Mouse (Mus musculus) forebrain, embryonic 15.5 days (tissue): ENCODE measurements at regions not wholly inside any gene's neighbourhood (a gene's known extent, or its start where the extent isn't known, plus 50 kb on each side); places are given as distances from the start of the nearest gene placed in this dataset.

Source experiments
- ATAC-seq: fragments of 200-750 bp; cut with Nextera tagmentation; replicated peaks from 2 replicates; pipeline ENCODE4 v1.8.0; 2017; ENCODE audit warnings: mild to moderate bottlenecking, moderate TSS enrichment, moderate library complexity
- H3K27ac ChIP-seq: fragments of 300-500 bp; sonication (generic); replicated peaks from 2 replicates; pipeline ENCODE4 v1.5.1; 2015; ENCODE audit warnings: mild to moderate bottlenecking, inconsistent platforms
- H3K27me3 ChIP-seq: fragments of 300-500 bp; sonication (generic); 2 replicates; pipeline ENCODE4 v1.6.1; 2015; ENCODE audit warnings: inconsistent platforms
- H3K36me3 ChIP-seq: fragments of 300-500 bp; sonication (generic); 2 replicates; pipeline ENCODE4 v1.6.1; 2015; ENCODE audit warnings: mild to moderate bottlenecking, inconsistent platforms
- H3K4me1 ChIP-seq: fragments of 300-500 bp; sonication (generic); 2 replicates; pipeline ENCODE4 v1.6.1; 2015; ENCODE audit warnings: inconsistent platforms
- H3K4me2 ChIP-seq: fragments of 300-500 bp; sonication (generic); replicated peaks from 2 replicates; pipeline ENCODE4 v1.6.1; 2015; ENCODE audit warnings: mild to moderate bottlenecking, inconsistent platforms
- H3K4me3 ChIP-seq: fragments of 300-500 bp; sonication (generic); 2 replicates; pipeline ENCODE4 v1.5.1; 2015; ENCODE audit warnings: mild to moderate bottlenecking, inconsistent platforms
- H3K9ac ChIP-seq: fragments of 300-500 bp; sonication (generic); replicated peaks from 2 replicates; pipeline ENCODE4 v1.6.1; 2015; ENCODE audit warnings: mild to moderate bottlenecking, inconsistent platforms
- H3K9me3 ChIP-seq: fragments of 300-500 bp; sonication (generic); 2 replicates; pipeline ENCODE4 v1.6.1; 2016; ENCODE audit warnings: inconsistent platforms
- WGBS: fragments of 180-500 bp; shearing (Covaris S2); methylation state at CpG from one replicate; pipeline ENCODE4 v1.1.7; 2015; ENCODE audit warnings: mixed read lengths; 5-methylcytosine and 5-hydroxymethylcytosine counted together

GRCm38 (mm10) chr2:54154501-54155183 lies 69.3 kb upstream of the Rprm start:
- Histone ChIP-seq H3K36me3 (no peaks in the 10 kb centered on the region), H3K4me3 (no peak overlapping the region), H3K27me3 (no peaks in the 10 kb centered on the region), H3K4me1 (no peaks in the 10 kb centered on the region), H3K27ac (no peak overlapping the region), H3K9me3 (no peaks in the 10 kb centered on the region), H3K4me2 (no peak overlapping the region), H3K9ac (no peak overlapping the region)
- WGBS: 80% methylated on average over 4 of the region's 4 CpGs
- no peak for ATAC-seq

GRCm38 (mm10) chr2:54158689-54159630 lies 73.6 kb upstream of the Rprm start:
- H3K4me3 ChIP-seq: no peak overlapping the region
- no peaks in the 10 kb centered on the region for H3K9me3 ChIP-seq
- no peak overlapping the region for H3K9ac ChIP-seq
- no peak overlapping the region for H3K4me2 ChIP-seq
- no peaks in the 10 kb centered on the region for H3K27me3 ChIP-seq
- H3K4me1 ChIP-seq: no peaks in the 10 kb centered on the region
- no peak for ATAC-seq
- 34% methylated on average over 8 of the region's 8 CpGs for WGBS
- no peak overlapping the region for H3K27ac ChIP-seq
- H3K36me3 ChIP-seq: no peaks in the 10 kb centered on the region

GRCm38 (mm10) chr2:54177549-54177948 lies 92.2 kb upstream of the Rprm start:
- Histone ChIP-seq H3K4me3 (no peak overlapping the region), H3K4me1 (no peaks in the 10 kb centered on the region), H3K4me2 (no peak overlapping the region), H3K9ac (no peak overlapping the region), H3K27ac (no peak overlapping the region), H3K36me3 (no peaks in the 10 kb centered on the region), H3K9me3 (no peaks in the 10 kb centered on the region), H3K27me3 (no peaks in the 10 kb centered on the region)
- no peak for ATAC-seq
- 85% methylated on average over 2 of the region's 2 CpGs for WGBS

GRCm38 (mm10) chr2:54190828-54191227 lies 105.5 kb upstream of the Rprm start:
- ATAC-seq: no peak
- no peak overlapping the region for H3K4me3 ChIP-seq
- WGBS: 89% methylated on average over 4 of the region's 4 CpGs

GRCm38 (mm10) chr2:54198343-54198742 lies 113.0 kb upstream of the Rprm start:
- Histone ChIP-seq H3K4me1 (no peaks in the 10 kb centered on the region), H3K27me3 (no peaks in the 10 kb centered on the region), H3K9ac (no peak overlapping the region), H3K27ac (no peak overlapping the region), H3K9me3 (no peaks in the 10 kb centered on the region), H3K4me2 (no peak overlapping the region), H3K4me3 (no peak overlapping the region), H3K36me3 (no peaks in the 10 kb centered on the region)
- ATAC-seq: no peak

More at GRCm38 (mm10) chr2:54190828-54191227, 105.5 kb upstream of the Rprm start:
- Histone ChIP-seq H3K36me3 (no peaks in the 10 kb centered on the region), H3K27ac (no peak overlapping the region), H3K9ac (no peak overlapping the region), H3K9me3 (no peaks in the 10 kb centered on the region), H3K4me1 (no peaks in the 10 kb centered on the region), H3K4me2 (no peak overlapping the region), H3K27me3 (no peaks in the 10 kb centered on the region)

- no peak overlapping the region for H3K4me3 ChIP-seq
- 76% methylated on average over 3 of the region's 3 CpGs for WGBS
- H3K27me3 ChIP-seq: no peaks in the 10 kb centered on the region
- no peak overlapping the region for H3K9ac ChIP-seq
- no peaks in the 10 kb centered on the region for H3K36me3 ChIP-seq
- no peaks in the 10 kb centered on the region for H3K4me1 ChIP-seq
- ATAC-seq: no peak
- no peak overlapping the region for H3K4me2 ChIP-seq
- H3K9me3 ChIP-seq: no peaks in the 10 kb centered on the region
- H3K27ac ChIP-seq: no peak overlapping the region
These were observed 130.2 kb upstream of the Rprm start for GRCm38 (mm10) chr2:54215597-54215996.

- H3K27ac ChIP-seq: no peak overlapping the region
- H3K9ac ChIP-seq: no peak overlapping the region
- H3K9me3 ChIP-seq: no peaks in the 10 kb centered on the region
- no peaks in the 10 kb centered on the region for H3K36me3 ChIP-seq
- H3K27me3 ChIP-seq: no peaks in the 10 kb centered on the region
- H3K4me3 ChIP-seq: no peak overlapping the region
- no peak overlapping the region for H3K4me2 ChIP-seq
- no peaks in the 10 kb centered on the region for H3K4me1 ChIP-seq
- ATAC-seq: no peak
These were observed 143.3 kb upstream of the Rprm start for GRCm38 (mm10) chr2:54228613-54229012.

GRCm38 (mm10) chr2:54229016-54229415 lies 143.7 kb upstream of the Rprm start:
- no peak overlapping the region for H3K4me2 ChIP-seq
- H3K27me3 ChIP-seq: no peaks in the 10 kb centered on the region
- ATAC-seq: no peak
- 81% methylated on average over 1 of the region's 1 CpGs for WGBS
- H3K4me3 ChIP-seq: no peak overlapping the region
- no peaks in the 10 kb centered on the region for H3K9me3 ChIP-seq
- H3K9ac ChIP-seq: no peak overlapping the region
- H3K27ac ChIP-seq: no peak overlapping the region
- H3K36me3 ChIP-seq: no peaks in the 10 kb centered on the region
- no peaks in the 10 kb centered on the region for H3K4me1 ChIP-seq

- Histone ChIP-seq H3K4me3 (no peak overlapping the region), H3K36me3 (no peaks in the 10 kb centered on the region), H3K27ac (no peak overlapping the region), H3K9ac (no peak overlapping the region), H3K4me2 (no peak overlapping the region), H3K9me3 (no peaks in the 10 kb centered on the region), H3K27me3 (no peaks in the 10 kb centered on the region), H3K4me1 (no peaks in the 10 kb centered on the region)
- WGBS: 69% methylated on average over 1 of the region's 1 CpGs
- no peak for ATAC-seq
These were observed 151.4 kb upstream of the Rprm start for GRCm38 (mm10) chr2:54236760-54237159.

GRCm38 (mm10) chr2:54237192-54237591 lies 151.8 kb upstream of the Rprm start:
- Histone ChIP-seq H3K4me2 (no peak overlapping the region), H3K36me3 (no peaks in the 10 kb centered on the region), H3K9me3 (no peaks in the 10 kb centered on the region), H3K4me3 (no peak overlapping the region), H3K9ac (no peak overlapping the region), H3K27me3 (no peaks in the 10 kb centered on the region), H3K27ac (no peak overlapping the region), H3K4me1 (no peaks in the 10 kb centered on the region)
- WGBS: 80% methylated on average over 1 of the region's 1 CpGs
- ATAC-seq: no peak

- no peaks in the 10 kb centered on the region for H3K27me3 ChIP-seq
- H3K4me2 ChIP-seq: no peak overlapping the region
- peaks cover 4% of the 10 kb centered on the region; the same call in 1 of the 2 replicates for H3K4me1 ChIP-seq
- no peaks in the 10 kb centered on the region for H3K9me3 ChIP-seq
- no peak overlapping the region for H3K27ac ChIP-seq
- peak; percentile 97 for ATAC-seq
- H3K9ac ChIP-seq: no peak overlapping the region
- no peak overlapping the region for H3K4me3 ChIP-seq
- no peaks in the 10 kb centered on the region for H3K36me3 ChIP-seq
- WGBS: 2% methylated on average over 4 of the region's 4 CpGs
These were observed 171.2 kb upstream of the Galnt13 start for GRCm38 (mm10) chr2:54264773-54265452.

GRCm38 (mm10) chr2:54265453-54265823 lies 170.7 kb upstream of the Galnt13 start:
- Histone ChIP-seq H3K4me2 (no peak overlapping the region), H3K4me3 (no peak overlapping the region), H3K27me3 (no peaks in the 10 kb centered on the region), H3K9me3 (no peaks in the 10 kb centered on the region), H3K9ac (no peak overlapping the region), H3K27ac (no peak overlapping the region), H3K4me1 (peaks cover 4% of the 10 kb centered on the region; the same call in 1 of the 2 replicates), H3K36me3 (no peaks in the 10 kb centered on the region)
- 46% methylated on average over 5 of the region's 5 CpGs for WGBS
- ATAC-seq: peak; percentile 53; the same call in 1 of the 2 replicates
